Mouse (Mus musculus) testis, postnatal 10 days (tissue): ENCODE results near the gene C530008M17Rik.
A peak's percentile ranks its signal among the peaks of the same experiment; 100 is the strongest.

ENCODE experiments used
- DNase-seq: peaks from one replicate; pipeline ENCODE4 v3.0.0; 2021; ENCODE audit warnings: low spot score

C530008M17Rik gene

GRCm38 (mm10) chr5:76905405-76906154 is 249.3 kb downstream of the C530008M17Rik start, which contains the start of gene Aasdh:
TSS of gene Aasdh (minus strand) at chr5:76905514.
- peak; percentile 99 for DNase-seq

GRCm38 (mm10) chr5:76906155-76906499 is 249.8 kb downstream of the C530008M17Rik start:
- DNase-seq, result no peak

- DNase-seq, result no peak
Observed at GRCm38 (mm10) chr5:76910807-76911206, 254.5 kb downstream of the C530008M17Rik start.

- peak; percentile 27 for DNase-seq
Observed at GRCm38 (mm10) chr5:76912522-76912921, 256.2 kb downstream of the C530008M17Rik start.

- DNase-seq, result no peak
Observed at GRCm38 (mm10) chr5:76922833-76923232, 266.5 kb downstream of the C530008M17Rik start.
